Mouse (Mus musculus) CD4-positive, CD25-positive, alpha-beta regulatory T cell, adult 4 months (primary cell): ENCODE results near the gene Syna. TPM values are rescaled to one million over a fixed set of nuclear protein-coding genes. Genes with fewer than 3 reads are reported as not detected.

Source experiments
- ATAC-seq: one replicate; pipeline ENCODE4 v1.8.0; 2017
- polyA plus RNA-seq, 2 experiments: library from polyadenylated mRNA; unstranded; fragments of 100-300 nt; shearing (Covaris generic); gene quantifications; one replicate each; pipeline ENCODE4 v1.2.1; 2017

The Syna gene
- under 1 TPM in 1 of 2 experiments, not detected in 1; 0.60 TPM for polyA plus RNA-seq

DNA sequence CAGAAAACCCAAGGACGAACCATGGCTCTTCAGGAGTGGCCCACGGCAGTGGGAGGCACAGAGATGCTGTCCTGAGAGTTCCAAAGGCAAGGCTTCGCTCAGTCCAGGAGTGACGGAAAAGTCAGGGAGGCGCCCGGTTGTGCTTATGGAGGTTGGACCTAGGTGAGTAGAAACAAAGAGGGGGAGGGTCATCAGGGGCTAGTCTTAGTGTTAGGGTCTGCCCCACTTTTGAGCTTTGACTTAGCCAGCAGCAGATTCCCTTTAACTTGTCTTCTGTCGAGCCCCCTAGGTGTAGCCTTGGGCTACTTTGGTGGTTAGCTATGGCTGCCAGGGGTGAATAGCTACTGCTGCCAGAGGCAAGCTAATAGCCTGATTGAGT lies at the start of gene Syna:
TSS of gene Syna (minus strand) at position 101 of the 379 bp plus-strand sequence.
- ATAC-seq: no peak

DNA sequence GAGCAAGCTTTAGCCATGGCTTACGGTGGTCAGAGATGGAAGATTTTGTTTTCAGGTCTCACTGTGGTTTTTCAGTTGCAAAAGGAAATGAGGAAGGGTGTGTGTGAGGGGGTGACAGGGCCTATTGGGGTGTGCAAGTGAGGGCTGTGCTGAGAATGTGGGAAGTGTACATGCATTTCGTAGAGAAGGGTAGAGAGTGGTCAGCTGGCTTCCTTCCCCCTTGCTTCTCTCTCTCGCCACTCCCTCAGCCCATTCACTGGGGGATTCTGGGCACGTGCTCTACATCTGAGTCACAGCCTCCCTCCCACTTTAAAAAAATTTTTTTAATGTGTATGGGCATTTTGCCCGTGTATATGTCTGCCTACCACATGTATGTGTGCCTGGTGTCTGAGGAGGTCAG lies 47.1 kb upstream of the Syna start:
- ATAC-seq: no peak

DNA sequence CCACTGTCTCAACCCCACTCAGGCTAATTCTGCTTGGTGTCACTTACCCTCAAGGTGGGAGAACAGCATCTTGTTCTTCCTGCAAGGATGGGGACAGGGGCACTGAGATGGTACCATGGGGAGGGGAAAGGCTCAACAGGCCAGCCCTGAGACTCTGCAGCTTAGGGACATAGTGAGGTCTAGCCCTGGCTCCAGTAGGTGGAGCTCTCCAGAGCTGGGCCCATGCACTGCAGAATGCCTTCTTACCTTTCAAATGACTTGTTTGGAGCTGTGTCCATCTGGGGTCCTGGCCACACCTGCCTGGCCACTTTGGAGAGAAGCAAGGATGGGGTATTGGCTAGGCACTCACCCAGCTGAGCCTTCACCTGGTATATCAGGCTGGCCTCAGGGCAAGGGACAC lies 46.3 kb upstream of the Syna start:
- ATAC-seq: no peak

DNA sequence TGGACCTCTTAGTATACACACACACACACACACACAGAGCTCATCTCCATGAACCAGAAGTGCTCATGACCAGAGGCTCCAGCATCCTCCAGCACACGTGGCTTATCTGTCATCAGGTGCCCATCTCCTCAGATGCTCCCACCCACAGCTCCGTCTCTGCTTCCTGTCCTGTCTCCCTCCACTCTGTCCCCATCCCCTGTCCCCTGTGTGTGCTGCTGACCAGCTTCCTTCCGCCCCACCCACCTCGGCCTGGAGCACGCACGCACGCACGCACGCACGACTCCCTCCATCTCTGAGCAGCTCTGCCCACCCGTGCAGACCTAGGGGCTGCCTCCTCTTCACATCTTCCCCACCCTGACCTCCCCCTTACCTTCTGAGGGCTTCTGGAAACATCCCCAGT lies 44.4 kb upstream of the Syna start:
- ATAC-seq: no peak

DNA sequence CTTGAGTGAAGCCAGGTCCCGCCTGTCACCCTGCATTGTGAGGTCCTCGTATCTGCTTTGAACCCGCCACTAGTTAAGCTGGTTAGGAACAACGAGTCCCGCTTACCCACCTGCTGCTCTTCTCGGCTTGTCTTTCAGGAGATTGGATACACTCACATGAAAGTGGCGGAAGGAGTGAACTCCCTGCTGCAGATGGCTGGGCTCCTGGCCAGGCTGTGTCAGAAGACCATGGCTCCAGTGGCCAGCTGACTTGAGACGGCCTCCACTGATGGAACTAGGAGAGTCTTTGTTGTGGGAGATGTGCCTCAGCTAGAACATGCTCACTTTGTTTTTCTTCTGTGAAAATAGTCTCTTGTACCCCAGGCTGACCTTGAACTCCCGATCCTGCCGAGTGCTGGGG lies 37.7 kb upstream of the Syna start:
- ATAC-seq: no peak

DNA sequence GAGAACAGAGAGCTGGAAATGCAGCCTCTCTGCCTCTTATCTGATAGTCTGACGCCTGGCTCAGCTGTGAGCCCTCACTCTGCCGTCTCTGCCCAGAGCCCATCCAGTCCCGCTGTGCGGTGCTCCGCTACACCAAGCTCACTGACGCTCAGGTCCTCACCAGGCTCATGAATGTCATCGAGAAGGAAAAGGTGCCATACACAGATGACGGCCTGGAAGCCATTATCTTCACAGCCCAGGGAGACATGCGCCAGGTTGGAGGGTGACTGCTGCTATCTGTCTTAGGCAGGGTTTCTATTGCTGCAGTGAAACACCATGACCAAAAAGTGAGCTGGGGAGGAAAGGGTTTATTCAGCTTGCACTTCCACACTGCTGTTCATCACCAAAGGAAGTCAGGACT lies 33.1 kb upstream of the Syna start:
- ATAC-seq: no peak

DNA sequence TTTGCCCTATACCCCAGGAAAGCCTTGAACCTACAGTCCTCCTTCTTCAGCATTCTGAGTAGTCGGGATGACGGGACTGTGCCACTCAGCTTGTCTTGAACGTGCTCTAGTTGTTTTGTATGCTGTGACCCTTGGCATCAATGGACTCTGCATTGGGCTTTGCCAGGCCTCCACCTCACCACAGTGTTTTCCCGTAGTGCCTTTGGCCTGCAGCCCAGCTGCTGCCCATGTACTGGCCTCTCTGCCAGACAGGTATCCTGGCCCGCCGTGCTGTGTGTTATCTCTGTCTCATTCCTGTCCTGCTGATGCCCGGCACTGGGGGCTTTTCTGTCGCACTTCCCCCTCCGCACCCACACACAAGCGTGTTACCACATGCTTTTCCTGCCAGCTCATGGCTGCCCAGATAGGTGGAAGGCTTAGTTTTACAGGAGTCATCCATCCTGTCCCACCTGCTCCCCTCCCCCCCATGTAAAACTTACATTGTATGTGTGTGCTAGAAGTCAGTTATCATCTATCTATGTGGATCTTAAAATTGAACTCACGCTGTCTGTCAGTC lies 32.1 kb upstream of the Syna start:
- no peak for ATAC-seq

DNA sequence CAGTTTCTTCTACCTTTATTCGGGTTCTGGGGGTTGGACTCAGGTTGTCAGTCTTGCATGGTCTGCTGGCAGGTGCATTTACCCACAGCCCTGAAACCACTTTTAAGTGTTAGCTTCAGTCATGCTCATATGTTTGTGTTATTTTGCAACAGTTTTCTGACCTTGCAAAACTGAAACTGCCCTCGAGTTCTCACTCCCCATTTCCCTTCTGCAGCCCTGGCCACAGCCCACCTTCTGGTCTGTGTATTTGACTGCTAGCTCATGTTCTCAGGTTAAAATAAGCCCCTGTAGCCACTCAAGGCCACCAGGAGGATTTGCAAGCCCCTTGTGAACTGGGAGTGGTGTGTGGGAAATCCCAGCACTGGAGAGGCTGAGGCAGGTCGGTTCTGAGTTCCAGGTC lies 29.9 kb upstream of the Syna start:
- no peak for ATAC-seq

DNA sequence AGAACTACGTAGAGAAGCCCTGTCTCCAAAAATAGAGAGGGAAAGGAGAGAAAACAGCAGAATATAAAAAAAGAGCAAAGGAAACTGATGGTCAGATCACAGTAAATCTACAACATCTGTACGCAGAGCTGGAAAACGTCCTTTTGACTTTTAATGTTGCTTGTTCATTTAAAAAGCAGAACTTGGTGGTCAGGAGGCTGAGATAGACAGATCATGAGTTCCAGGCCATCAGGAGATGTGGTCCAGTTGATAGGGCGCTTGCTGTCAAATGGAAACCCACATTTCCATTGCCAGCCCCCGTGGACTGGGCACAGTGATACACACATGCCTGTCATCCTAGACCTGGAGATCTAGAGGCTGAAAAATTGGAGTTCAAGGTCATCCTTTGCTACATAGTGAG lies 24.8 kb upstream of the Syna start:
- ATAC-seq: no peak

DNA sequence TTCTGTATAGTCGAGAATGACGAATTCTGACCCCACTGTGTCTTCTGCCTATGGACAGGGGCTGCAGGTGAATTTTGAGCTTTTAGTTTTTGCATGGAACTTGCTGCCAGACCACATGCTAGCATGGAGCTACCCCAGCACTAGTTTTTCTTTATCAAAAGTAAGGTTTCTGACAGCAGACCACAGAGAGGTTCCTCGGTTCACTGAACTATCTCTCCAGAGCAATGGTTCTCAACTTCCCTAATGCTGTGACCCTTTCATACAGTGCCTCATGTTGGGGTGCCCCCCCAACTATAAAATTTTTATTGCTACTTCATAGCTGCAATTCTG lies 23.9 kb upstream of the Syna start:
- ATAC-seq: no peak

DNA sequence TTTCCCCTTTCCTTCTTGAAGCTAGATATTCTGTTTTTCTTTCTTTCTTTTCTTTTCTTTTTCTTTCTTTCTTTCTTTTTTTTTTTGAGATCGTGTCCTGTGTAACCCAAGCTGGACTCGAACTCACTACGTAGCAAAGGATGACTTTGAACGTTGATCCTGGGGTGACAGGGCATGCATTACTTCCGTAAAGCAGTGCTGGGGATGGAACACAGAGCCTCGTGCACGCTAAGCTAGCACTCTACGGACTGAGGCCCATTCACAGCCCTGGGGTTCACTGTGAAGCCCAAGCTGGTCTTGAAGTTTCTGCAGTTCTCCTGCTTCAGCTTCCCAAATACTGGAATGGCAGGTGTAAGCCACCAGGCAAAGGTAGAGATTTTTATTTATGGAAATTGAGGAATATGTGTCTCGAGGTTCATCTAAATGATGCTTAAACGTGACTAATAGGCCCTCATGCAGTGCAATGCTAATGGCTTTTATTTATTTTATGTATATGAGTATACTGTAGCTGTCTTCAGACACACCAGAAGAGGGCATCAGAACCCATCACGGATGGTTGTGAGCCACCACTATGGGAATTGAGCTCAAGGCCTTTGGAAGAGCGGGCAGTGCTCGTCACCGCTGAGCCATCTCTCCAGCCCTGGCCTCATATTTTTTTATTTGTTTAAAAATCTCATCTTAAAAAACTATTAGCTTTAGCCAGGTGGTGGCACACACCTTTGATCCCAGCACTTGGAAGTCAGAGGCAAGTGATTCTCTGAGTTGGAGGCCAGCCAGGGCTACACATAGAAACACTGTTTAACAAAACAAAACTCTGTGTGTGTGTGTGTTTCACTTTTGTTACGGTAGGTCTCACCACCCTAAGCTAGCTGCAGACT lies 23.3 kb upstream of the Syna start:
- no peak for ATAC-seq

DNA sequence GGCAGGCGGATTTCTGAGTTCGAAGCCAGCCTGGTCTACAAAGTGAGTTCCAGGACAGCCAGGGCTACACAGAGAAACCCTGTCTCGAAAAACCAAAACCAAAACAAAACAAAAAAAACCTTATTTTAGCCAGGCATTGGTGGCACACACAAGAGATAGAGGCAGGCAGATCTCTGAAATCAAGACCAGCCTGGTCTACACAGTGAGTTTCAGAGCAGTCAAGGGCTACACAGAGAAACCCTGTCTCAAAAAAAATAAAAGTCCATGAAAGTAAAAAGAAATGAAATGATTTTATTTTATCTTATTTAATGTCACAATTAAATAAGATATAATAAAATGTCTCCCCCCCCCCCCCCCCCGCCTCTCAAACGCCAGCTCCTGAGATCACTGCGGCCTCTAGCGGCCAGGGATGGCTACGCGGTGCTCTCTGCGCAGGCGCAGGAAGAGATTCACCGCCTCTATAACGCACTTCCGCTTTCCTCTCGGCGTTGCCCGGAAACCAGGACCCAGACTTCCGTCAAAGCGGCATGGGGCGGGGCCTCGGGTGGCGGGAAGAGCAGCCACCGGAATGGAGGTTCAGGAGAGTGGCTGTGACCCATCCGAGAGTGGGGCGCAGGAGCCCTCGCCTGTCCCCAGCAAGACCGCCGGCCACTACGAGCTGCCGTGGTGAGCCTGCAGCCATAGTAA lies 22.4 kb upstream of the Syna start:
- ATAC-seq: peak; percentile 100

DNA sequence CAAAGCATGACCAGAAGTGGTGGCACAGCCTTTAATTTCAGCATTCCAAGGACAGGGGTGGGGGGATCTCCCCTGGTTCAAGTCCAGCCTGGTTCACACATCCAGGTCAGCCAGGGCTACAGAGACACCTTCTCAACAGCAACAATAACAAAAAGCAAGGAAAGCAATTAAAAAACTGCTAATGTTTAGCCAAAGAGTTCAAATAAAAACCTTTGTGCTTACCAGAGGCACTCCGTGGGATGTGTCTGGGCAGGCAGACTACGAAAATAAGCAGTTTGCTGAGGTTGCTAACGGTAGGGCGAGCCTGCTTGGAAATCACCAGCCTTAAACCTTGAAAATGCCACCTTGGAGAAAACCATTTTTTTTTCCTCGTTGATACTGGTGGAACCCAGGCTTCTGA lies 21.2 kb upstream of the Syna start, which contains the start of gene Rfc2:
TSS of gene Rfc2 (plus strand) at position 221 of the 400 bp plus-strand sequence.
- no peak for ATAC-seq

DNA sequence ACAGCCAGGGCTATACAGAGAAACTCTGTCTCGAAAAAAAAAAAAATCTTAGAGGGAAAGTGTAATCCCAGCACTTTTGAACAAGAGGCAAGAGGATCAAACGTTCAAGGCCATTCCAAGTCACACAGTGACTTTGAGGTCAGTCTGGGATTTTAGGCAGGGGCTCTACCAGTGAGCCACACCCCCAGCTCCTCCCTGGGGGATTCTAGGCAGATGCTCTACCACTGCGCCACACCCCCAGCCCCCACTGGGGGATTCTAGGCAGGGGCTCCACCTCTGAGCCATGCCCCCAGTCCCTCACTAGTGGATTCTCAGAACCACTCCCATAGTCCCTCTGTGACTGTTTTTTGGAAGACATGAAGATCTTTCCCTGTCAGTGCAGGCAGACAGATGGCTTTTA lies 19.2 kb upstream of the Syna start:
- ATAC-seq: no peak

DNA sequence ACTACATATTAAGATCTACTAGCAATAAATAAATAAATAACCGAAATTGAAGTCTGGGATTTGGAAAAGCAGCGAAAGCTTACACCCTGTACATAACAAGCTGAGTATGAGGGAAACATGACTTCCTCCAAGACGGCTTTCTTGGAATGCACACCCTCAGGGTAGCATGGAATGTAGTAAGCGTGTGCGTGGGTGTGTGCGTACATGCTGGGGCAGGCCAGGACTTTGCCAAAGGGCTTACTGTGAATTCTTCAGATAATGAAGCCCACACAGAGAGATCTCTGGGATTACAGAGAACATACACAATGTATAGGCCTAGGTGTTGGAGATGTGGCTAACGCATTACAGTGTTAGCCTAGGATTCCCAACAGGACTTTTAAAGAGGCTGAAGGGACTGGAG lies 17.6 kb upstream of the Syna start:
- ATAC-seq: no peak

DNA sequence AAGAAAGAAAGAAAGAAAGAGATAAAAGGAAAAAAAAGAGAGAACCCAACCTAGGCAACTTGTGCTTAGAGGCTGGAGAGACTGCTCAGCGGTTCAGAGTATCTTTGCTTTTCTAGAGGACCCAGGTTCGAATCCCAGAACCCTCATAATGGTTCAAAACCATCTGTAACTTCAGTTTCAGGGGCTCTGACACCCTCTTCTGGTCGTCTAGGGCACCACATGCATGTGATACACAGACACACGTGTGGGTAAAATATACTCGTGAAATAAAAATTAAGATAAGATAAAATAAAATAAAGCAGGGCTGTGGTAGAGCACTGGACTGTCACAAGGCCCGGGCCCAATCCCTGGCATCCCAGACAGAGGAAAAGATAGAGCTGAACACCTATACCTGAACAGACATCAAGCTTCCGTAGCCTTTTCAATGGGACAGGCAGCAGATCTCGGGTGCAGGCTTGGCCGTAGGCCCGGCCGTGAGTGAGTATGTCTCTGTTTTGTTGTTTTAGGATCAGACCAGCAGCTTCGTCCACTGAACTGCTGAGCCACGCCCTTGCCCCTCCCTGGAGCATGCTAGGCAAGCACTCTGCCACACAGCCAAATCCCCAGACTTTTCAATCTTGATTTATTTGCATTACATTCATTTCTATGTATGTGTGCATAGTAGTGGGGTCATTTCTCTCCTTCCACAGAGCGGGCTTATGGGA lies 16.7 kb upstream of the Syna start:
- no peak for ATAC-seq

DNA sequence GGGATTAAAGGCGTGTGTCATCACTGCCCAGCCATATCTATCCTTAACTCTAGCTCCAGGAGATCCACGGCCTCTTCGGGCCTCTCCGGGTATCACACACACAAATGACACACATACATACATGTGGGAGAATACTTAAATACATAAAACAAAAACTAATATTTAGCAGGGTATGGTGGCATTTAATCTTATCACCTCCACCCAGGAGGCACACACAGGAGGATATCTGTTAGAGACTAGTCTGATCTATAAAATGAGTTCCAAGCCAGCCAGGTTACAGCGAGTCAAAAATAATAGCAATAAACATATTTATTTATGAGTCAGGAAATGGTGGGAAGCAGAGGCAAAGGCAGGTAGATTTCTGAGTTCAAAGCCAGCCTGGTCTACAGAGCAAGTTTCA lies 15.9 kb upstream of the Syna start:
- no peak for ATAC-seq

DNA sequence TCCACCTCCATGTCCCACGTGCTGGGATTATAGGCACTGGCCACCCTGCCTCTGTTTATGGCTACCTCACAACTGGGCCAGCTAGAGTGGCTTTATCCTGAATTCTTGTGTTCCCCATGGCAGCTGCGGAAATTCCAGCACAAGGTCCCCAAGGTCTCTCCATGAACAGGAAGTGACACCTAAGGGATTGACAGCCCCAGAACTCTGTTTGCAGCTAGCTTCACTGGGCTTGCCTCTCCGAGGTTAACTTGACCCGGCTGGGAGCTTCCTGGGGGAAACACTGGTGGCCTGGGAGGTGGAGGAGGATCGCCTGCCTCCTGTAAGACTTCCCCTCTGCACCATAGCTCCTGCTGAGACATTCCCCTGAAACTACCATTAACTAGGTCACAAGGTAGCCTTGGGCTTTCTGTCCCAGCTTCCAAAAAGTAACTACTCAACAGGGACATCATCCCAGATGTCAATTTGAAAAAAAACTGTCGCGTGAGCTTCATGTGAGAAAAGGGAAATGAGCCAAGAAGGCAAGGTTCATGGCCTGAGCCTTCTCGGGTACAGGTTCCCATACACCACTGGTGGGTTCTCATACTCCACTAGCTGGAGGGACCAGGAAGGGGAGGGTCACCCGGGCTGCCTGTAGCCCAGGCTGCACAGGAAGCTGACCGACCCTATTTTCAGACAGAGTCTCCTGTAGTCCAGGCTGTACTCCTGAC lies 12.7 kb upstream of the Syna start:
- ATAC-seq: no peak

DNA sequence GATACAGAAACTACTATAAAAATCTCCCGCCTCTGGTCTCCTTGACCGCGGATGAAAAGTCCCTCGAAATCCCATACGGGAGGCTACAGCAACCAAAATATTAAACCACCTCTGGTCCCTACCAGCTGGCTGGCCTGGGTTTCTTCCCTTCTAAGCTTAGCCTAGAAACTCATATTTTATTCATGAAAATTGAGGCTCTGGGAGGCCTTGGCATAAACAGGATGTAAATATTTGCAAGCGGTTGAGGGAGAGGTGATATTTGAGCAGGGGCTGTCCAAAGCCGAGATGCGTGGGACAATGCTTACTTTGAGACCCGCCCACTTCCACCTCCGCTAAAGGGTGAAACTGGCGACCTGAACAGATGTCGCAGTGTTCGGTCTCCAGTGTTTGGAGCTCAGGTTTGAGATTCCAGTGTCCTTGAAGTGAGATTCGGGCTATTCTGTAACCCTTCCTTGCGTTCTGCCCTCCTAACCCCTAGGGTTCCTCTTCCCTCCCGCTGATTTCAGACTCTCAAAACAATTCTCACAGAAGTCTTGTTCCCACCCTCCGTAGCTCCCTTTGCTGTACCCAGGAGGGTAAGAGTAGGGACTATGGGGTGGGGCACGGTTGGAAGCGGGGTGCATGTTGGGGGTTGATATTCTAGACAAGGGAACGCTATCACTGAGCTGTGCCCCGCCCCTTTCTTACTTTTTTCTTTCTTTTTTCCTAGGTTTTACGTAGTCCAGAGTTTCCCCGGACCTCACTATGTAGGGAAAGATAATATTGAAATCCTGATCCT lies 11.9 kb upstream of the Syna start:
- peak; percentile 90 for ATAC-seq

DNA sequence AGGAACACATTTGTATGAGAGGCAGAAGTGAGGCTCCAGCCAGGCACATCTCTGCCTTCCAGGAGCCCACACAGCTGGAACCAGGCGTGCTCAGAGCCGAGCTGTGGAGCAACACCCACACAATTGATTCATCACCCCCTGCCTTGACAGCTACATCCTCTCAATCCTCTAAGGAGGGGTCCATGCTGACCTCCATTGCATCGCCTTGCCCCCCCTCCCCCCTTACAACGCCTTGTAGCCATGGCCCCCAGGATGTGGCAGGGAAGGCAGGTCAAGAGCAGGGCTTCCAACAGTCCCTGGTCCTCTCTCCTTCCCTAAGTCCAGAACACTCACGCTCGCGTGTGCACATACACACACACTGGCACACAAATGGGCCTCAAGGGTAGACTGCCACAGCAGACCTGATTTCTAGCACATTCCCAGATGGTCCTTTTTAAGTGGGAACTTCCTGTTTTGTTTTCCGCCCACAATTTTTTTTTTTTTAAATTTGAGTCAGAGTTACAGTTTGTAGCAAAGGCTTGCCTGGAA lies 9.1 kb upstream of the Syna start:
- ATAC-seq: no peak

DNA sequence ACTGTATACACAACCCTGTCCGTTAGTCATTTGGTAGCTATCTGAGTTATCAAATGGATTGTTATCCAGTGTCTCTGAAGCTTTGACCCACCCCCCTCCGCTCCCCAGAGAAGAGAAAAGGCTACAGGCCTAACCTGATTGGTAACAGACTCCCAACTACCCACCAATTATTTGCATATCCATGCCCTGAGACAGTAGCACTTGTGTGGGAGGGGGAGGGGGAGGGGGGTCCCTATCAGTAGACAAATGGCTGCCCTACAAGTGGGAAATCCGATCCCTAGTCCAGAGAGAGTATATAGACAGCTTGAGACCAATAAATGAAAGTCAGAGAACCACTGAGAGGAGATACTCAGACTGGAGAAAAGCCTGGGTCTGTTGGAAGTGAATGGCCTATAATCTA lies 8.1 kb upstream of the Syna start:
- ATAC-seq: no peak

DNA sequence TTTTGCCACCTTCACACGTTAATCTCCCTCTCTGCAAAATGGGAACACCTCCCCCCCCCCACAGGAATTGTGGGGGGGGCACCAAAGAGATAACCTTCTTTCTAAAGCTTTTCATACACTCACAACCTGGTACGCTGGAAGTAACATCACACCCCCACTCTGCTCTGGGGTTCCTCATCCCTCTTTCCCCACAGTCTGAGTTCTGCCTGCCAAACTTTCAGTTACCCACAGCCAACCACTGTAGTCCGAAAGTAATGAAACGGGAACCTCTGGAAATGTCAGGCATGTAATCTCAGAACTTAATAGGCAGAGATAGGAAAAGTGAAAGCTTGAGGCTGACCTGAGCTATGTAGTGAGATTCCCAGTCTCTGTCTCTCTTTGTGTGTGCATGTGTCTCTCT lies 7.5 kb upstream of the Syna start:
- ATAC-seq: no peak
